Mouse (Mus musculus): ENCODE results near the gene Cd9. TPM values are rescaled to one million over a fixed set of nuclear protein-coding genes. Genes with fewer than 3 reads are reported as not detected.
"Not testable (repeated sequence)": the region's sequence is repeated elsewhere in the genome, so short reads cannot be mapped to it uniquely, and the experiment has no call there.

The Cd9 gene
- polyA plus RNA-seq, 1 experiment = 13.5 TPM

- peaks cover 15% of the 10 kb centered on the region for H3K4me1 ChIP-seq (ENCODE audit: control insufficient read depth, insufficient read depth, insufficient read length, low read length)
- H3K27ac ChIP-seq (replicated peaks; ENCODE audit: low read depth, low read length) = no peak overlapping the region
- H3K4me3 ChIP-seq (ENCODE audit: insufficient read depth, low read depth, low read length) = no peak overlapping the region
These were observed 9.0 kb downstream of the Cd9 start for GRCm38 (mm10) chr6:125485589-125485988.

- Histone ChIP-seq H3K27ac (replicated peaks; ENCODE audit: low read depth, low read length) (no peak overlapping the region), H3K4me3 (ENCODE audit: insufficient read depth, low read depth, low read length) (no peak overlapping the region), H3K4me1 (ENCODE audit: control insufficient read depth, insufficient read depth, insufficient read length, low read length) (peaks cover 18% of the 10 kb centered on the region)
These were observed 9.9 kb downstream of the Cd9 start for GRCm38 (mm10) chr6:125484721-125485120.

GRCm38 (mm10) chr6:125484313-125484660, 10.3 kb downstream of the Cd9 start:
- not testable (repeated sequence) for H3K4me3 ChIP-seq (ENCODE audit: insufficient read depth, low read depth, low read length); H3K27ac ChIP-seq (replicated peaks; ENCODE audit: low read depth, low read length)
- peaks cover 18% of the 10 kb centered on the region for H3K4me1 ChIP-seq (ENCODE audit: control insufficient read depth, insufficient read depth, insufficient read length, low read length)

GRCm38 (mm10) chr6:125483515-125484312, 10.9 kb downstream of the Cd9 start:
- H3K27ac ChIP-seq (replicated peaks; ENCODE audit: low read depth, low read length) = no peak overlapping the region
- no peak overlapping the region for H3K4me3 ChIP-seq (ENCODE audit: insufficient read depth, low read depth, low read length)
- H3K4me1 ChIP-seq (ENCODE audit: control insufficient read depth, insufficient read depth, insufficient read length, low read length) = peaks cover 18% of the 10 kb centered on the region

GRCm38 (mm10) chr6:125482427-125482831, 12.2 kb downstream of the Cd9 start:
- peaks cover 24% of the 10 kb centered on the region for H3K4me1 ChIP-seq (ENCODE audit: control insufficient read depth, insufficient read depth, insufficient read length, low read length)
- H3K4me3 ChIP-seq (ENCODE audit: insufficient read depth, low read depth, low read length) = no peak overlapping the region
- H3K27ac ChIP-seq (replicated peaks; ENCODE audit: low read depth, low read length) = peak overlapping the region; percentile 41

GRCm38 (mm10) chr6:125481667-125482390, 12.8 kb downstream of the Cd9 start:
- Histone ChIP-seq H3K4me1 (ENCODE audit: control insufficient read depth, insufficient read depth, insufficient read length, low read length) (peaks cover 28% of the 10 kb centered on the region), H3K4me3 (ENCODE audit: insufficient read depth, low read depth, low read length) (no peak overlapping the region), H3K27ac (replicated peaks; ENCODE audit: low read depth, low read length) (peak overlapping the region; percentile 41)

- Histone ChIP-seq H3K4me3 (ENCODE audit: insufficient read depth, low read depth, low read length) (no peak overlapping the region), H3K27ac (replicated peaks; ENCODE audit: low read depth, low read length) (0 out of 2 replicates have a peak overlapping the region, but pooled peaks have one; percentile 33), H3K4me1 (ENCODE audit: control insufficient read depth, insufficient read depth, insufficient read length, low read length) (peaks cover 28% of the 10 kb centered on the region)
These were observed 13.9 kb downstream of the Cd9 start for GRCm38 (mm10) chr6:125480396-125481361.

- H3K4me3 ChIP-seq (ENCODE audit: insufficient read depth, low read depth, low read length) = no peak overlapping the region
- no peak overlapping the region for H3K27ac ChIP-seq (replicated peaks; ENCODE audit: low read depth, low read length)
- peaks cover 31% of the 10 kb centered on the region for H3K4me1 ChIP-seq (ENCODE audit: control insufficient read depth, insufficient read depth, insufficient read length, low read length)
These were observed 15.2 kb downstream of the Cd9 start for GRCm38 (mm10) chr6:125479359-125479758.

GRCm38 (mm10) chr6:125478135-125479128, 16.2 kb downstream of the Cd9 start:
- H3K4me1 ChIP-seq (ENCODE audit: control insufficient read depth, insufficient read depth, insufficient read length, low read length) = peaks cover 31% of the 10 kb centered on the region
- H3K27ac ChIP-seq (replicated peaks; ENCODE audit: low read depth, low read length) = no peak overlapping the region
- no peak overlapping the region for H3K4me3 ChIP-seq (ENCODE audit: insufficient read depth, low read depth, low read length)

- Histone ChIP-seq H3K4me3 (ENCODE audit: insufficient read depth, low read depth, low read length) (no peak overlapping the region), H3K27ac (replicated peaks; ENCODE audit: low read depth, low read length) (peak overlapping the region; percentile 1; the same call in 1 of the 2 replicates), H3K4me1 (ENCODE audit: control insufficient read depth, insufficient read depth, insufficient read length, low read length) (peaks cover 30% of the 10 kb centered on the region)
These were observed 17.6 kb downstream of the Cd9 start for GRCm38 (mm10) chr6:125476826-125477589.

GRCm38 (mm10) chr6:125476090-125476489, 18.5 kb downstream of the Cd9 start:
- no peak overlapping the region for H3K27ac ChIP-seq (replicated peaks; ENCODE audit: low read depth, low read length)
- no peak overlapping the region for H3K4me3 ChIP-seq (ENCODE audit: insufficient read depth, low read depth, low read length)
- H3K4me1 ChIP-seq (ENCODE audit: control insufficient read depth, insufficient read depth, insufficient read length, low read length) = peaks cover 24% of the 10 kb centered on the region

GRCm38 (mm10) chr6:125475184-125475583, 19.4 kb downstream of the Cd9 start:
- H3K4me3 ChIP-seq (ENCODE audit: insufficient read depth, low read depth, low read length) = no peak overlapping the region
- H3K4me1 ChIP-seq (ENCODE audit: control insufficient read depth, insufficient read depth, insufficient read length, low read length) = peaks cover 17% of the 10 kb centered on the region
- H3K27ac ChIP-seq (replicated peaks; ENCODE audit: low read depth, low read length) = no peak overlapping the region

GRCm38 (mm10) chr6:125473939-125474338, 20.7 kb downstream of the Cd9 start:
- Histone ChIP-seq H3K27ac (replicated peaks; ENCODE audit: low read depth, low read length) (no peak overlapping the region), H3K4me1 (ENCODE audit: control insufficient read depth, insufficient read depth, insufficient read length, low read length) (peaks cover 17% of the 10 kb centered on the region), H3K4me3 (ENCODE audit: insufficient read depth, low read depth, low read length) (no peak overlapping the region)

Data from brown adipose tissue, adult 24 weeks (tissue).